Comparison of ENCODE assay signal across 24 mouse cellular contexts in the genomic region with DNA sequence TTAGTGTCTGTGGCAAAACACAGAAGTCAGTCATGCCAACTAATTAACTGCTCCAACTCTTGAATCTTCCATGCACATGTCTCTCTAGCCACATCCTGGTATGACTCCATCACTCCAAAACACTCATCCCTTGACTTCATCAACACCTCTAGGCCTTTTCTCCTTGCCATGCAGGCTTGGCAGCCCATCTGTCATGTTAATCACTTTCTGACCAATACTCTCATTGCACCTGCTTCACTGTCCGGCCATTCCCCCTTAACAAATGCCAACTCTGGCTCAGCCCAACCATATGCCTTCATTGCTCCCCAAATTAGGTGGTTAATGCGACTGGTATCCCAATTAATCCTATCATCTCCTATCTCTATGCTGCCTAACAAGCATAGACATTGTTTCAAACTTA. TPM values are rescaled to one million over a fixed set of nuclear protein-coding genes. Genes with fewer than 3 reads are reported as not detected.
DNase-seq lines count a peak whose midpoint lies in the region; ATAC-seq lines count a peak whose summit lies in the region.
"Had no signal": no experiment of that assay in that cellular context is flagged by ENCODE, and none has a peak within 500 bp of the region (broad histone marks: within the 10 kb centered on the region; RNA-seq: fewer than 3 reads in every experiment).

No protein-coding gene starts in this region.

- H3K9me3 ChIP-seq in hindbrain, embryonic 12.5 days (replicated peaks) = no peaks in the 10 kb centered on the region
- no peaks in the 10 kb centered on the region for H3K9me3 ChIP-seq in embryonic facial prominence, embryonic 10.5 days
- H3K9me3 ChIP-seq: embryonic facial prominence, embryonic 15.5 days; hindbrain, embryonic 13.5 days; limb, embryonic 12.5 days; midbrain, embryonic 15.5 days; neural tube, embryonic 13.5 days had no signal

- no peak for ATAC-seq in hindbrain, embryonic 12.5 days (ENCODE audit: low FRiP score)
- ATAC-seq: forebrain, embryonic 16.5 days; liver, postnatal 0 days; lung, postnatal 0 days; midbrain, embryonic 15.5 days had no signal

- no peaks in the 10 kb centered on the region for H3K36me3 ChIP-seq in hindbrain, embryonic 12.5 days
- H3K36me3 ChIP-seq in embryonic facial prominence, embryonic 10.5 days (replicated peaks) = no peaks in the 10 kb centered on the region
- H3K36me3 ChIP-seq: embryonic facial prominence, embryonic 15.5 days; heart, embryonic 13.5 days; hindbrain, embryonic 13.5 days; limb, embryonic 12.5 days; midbrain, embryonic 15.5 days; neural tube, embryonic 13.5 days had no signal

- H3K9ac ChIP-seq in hindbrain, embryonic 12.5 days = no peak overlapping the region
- H3K9ac ChIP-seq: embryonic facial prominence, embryonic 15.5 days; heart, embryonic 13.5 days; hindbrain, embryonic 13.5 days; limb, embryonic 12.5 days; liver, postnatal 0 days; midbrain, embryonic 15.5 days; neural tube, embryonic 13.5 days had no signal

- WGBS in hindbrain, embryonic 12.5 days = 67% methylated on average over 2 of the region's 2 CpGs
- WGBS in embryonic facial prominence, embryonic 10.5 days = 80% methylated on average over 2 of the region's 2 CpGs

- H3K27me3 ChIP-seq in hindbrain, embryonic 12.5 days = no peaks in the 10 kb centered on the region
- H3K27me3 ChIP-seq in embryonic facial prominence, embryonic 10.5 days (replicated peaks; ENCODE audit: low read depth, poor library complexity, severe bottlenecking) = no peaks in the 10 kb centered on the region
- H3K27me3 ChIP-seq: embryonic facial prominence, embryonic 15.5 days; heart, embryonic 13.5 days; hindbrain, embryonic 13.5 days; limb, embryonic 12.5 days; midbrain, embryonic 15.5 days; neural tube, embryonic 13.5 days had no signal

- peak; percentile 74 for DNase-seq in retina, postnatal 1 day
- no peak for DNase-seq in retina, embryonic 14.5 days (ENCODE audit: low spot score)
- peak; percentile 64 for DNase-seq in cerebellum, adult 11-12 months
- DNase-seq in cerebellum, postnatal 10 days = peak; percentile 34 to 66
- DNase-seq in thymus, postnatal 0 days (ENCODE audit: low spot score) = no peak
- DNase-seq in embryonic facial prominence, embryonic 10.5 days (ENCODE audit: low spot score) = no peak
- DNase-seq: adrenal gland, postnatal 10 days; gastrocnemius, postnatal 14 days; heart, adult 2 months; kidney, adult 2 months; liver, postnatal 0 days had no signal

- no peak overlapping the region for H3K4me3 ChIP-seq in hindbrain, embryonic 12.5 days
- H3K4me3 ChIP-seq in embryonic facial prominence, embryonic 10.5 days = no peak overlapping the region
- H3K4me3 ChIP-seq: embryonic facial prominence, embryonic 15.5 days; heart, adult 2 months; heart, embryonic 13.5 days; hindbrain, embryonic 13.5 days; limb, embryonic 12.5 days; midbrain, embryonic 15.5 days; neural tube, embryonic 13.5 days had no signal

- H3K4me2 ChIP-seq in hindbrain, embryonic 12.5 days (replicated peaks) = no peak overlapping the region
- H3K4me2 ChIP-seq: embryonic facial prominence, embryonic 15.5 days; heart, embryonic 13.5 days; hindbrain, embryonic 13.5 days; limb, embryonic 12.5 days; liver, embryonic 11.5 days; midbrain, embryonic 15.5 days; neural tube, embryonic 13.5 days had no signal

- no peak overlapping the region for H3K27ac ChIP-seq in hindbrain, embryonic 12.5 days
- H3K27ac ChIP-seq in embryonic facial prominence, embryonic 10.5 days (replicated peaks) = no peak overlapping the region
- H3K27ac ChIP-seq: embryonic facial prominence, embryonic 15.5 days; heart, adult 2 months; heart, embryonic 13.5 days; hindbrain, embryonic 13.5 days; kidney, postnatal 0 days; limb, embryonic 12.5 days; macrophage; midbrain, embryonic 15.5 days; neural tube, embryonic 13.5 days had no signal

- H3K4me1 ChIP-seq in hindbrain, embryonic 12.5 days = no peaks in the 10 kb centered on the region
- no peaks in the 10 kb centered on the region for H3K4me1 ChIP-seq in embryonic facial prominence, embryonic 10.5 days
- H3K4me1 ChIP-seq: embryonic facial prominence, embryonic 15.5 days; hindbrain, embryonic 13.5 days; limb, embryonic 12.5 days had no signal

RNA-seq across cellular contexts. Expression of a gene that starts 7.5 kb away (rescaled TPM):
- polyA plus RNA-seq in hindbrain, embryonic 12.5 days (2016; fragmentation: Nextera tagmentation; extraction: Ambion mirVana) = 16.0 and 18.0 TPM in 2 replicates
- 5.7 and 7.4 TPM in 2 replicates for polyA plus RNA-seq in thymus, postnatal 0 days (2015; fragmentation: Nextera tagmentation; extraction: Ambion mirVana)
- polyA plus RNA-seq in embryonic facial prominence, embryonic 10.5 days (2016; fragmentation: Nextera tagmentation; extraction: Ambion mirVana) = 6.7 and 7.6 TPM in 2 replicates

RNA-seq across cellular contexts. Expression of a gene that starts 15.2 kb away (rescaled TPM):
- polyA plus RNA-seq in hindbrain, embryonic 12.5 days (2016; fragmentation: Nextera tagmentation; extraction: Ambion mirVana) = 0.63 and 1.4 TPM in 2 replicates
- 1.4 and 1.7 TPM in 2 replicates for polyA plus RNA-seq in thymus, postnatal 0 days (2015; fragmentation: Nextera tagmentation; extraction: Ambion mirVana)
- polyA plus RNA-seq in embryonic facial prominence, embryonic 10.5 days (2016; fragmentation: Nextera tagmentation; extraction: Ambion mirVana) = 1.4 and 2.0 TPM in 2 replicates
- polyA plus RNA-seq: forebrain, embryonic 16.5 days; macrophage had no signal

RNA-seq across cellular contexts. Expression of a gene that starts 46.9 kb away (rescaled TPM):
- polyA plus RNA-seq in hindbrain, embryonic 12.5 days (2016; fragmentation: Nextera tagmentation; extraction: Ambion mirVana) = 5.1 and 7.5 TPM in 2 replicates
- polyA plus RNA-seq in thymus, postnatal 0 days (2015; fragmentation: Nextera tagmentation; extraction: Ambion mirVana) = 0.62 and 0.65 TPM in 2 replicates
- 2.2 and 3.5 TPM in 2 replicates for polyA plus RNA-seq in embryonic facial prominence, embryonic 10.5 days (2016; fragmentation: Nextera tagmentation; extraction: Ambion mirVana)
- polyA plus RNA-seq: kidney, adult 2 months; large intestine, adult 2 months; liver, postnatal 0 days; macrophage had no signal

Comparison
In these comparisons a context has a peak if more than half of its experiments do, and no peak if none do; other contexts are left out.
1. DNase-seq: peak in retina, postnatal 1 day (single experiment), cerebellum, adult 11-12 months (single experiment) and cerebellum, postnatal 10 days (2 of 2); none in retina, embryonic 14.5 days (single experiment), thymus, postnatal 0 days (single experiment) and embryonic facial prominence, embryonic 10.5 days (single experiment).